Mouse (Mus musculus) bone marrow macrophage, adult 2 months (primary cell): ENCODE data around the gene Olfr220. TPM values are rescaled to one million over a fixed set of nuclear protein-coding genes. Genes with fewer than 3 reads are reported as not detected.

Experiments used
- H3K27ac ChIP-seq: 2 replicates; pipeline ENCODE4 v1.5.1; 2012; ENCODE audit warnings: low read depth, low read length; ENCODE audit not compliant: insufficient read depth
- H3K4me1 ChIP-seq: 2 replicates; pipeline ENCODE4 v1.6.1; 2012; ENCODE audit warnings: low read length; ENCODE audit not compliant: control insufficient read depth, insufficient read depth
- H3K4me3 ChIP-seq: 2 replicates; pipeline ENCODE4 v1.5.1; 2012; ENCODE audit warnings: mild to moderate bottlenecking, low read length, moderate library complexity; ENCODE audit not compliant: insufficient read depth
- CTCF ChIP-seq: IDR thresholded peaks from 2 replicates; pipeline ENCODE4 v1.5.1; 2012; ENCODE audit warnings: low read depth, mild to moderate bottlenecking, low read length, moderate library complexity
- POLR2A ChIP-seq: IDR thresholded peaks from 2 replicates; pipeline ENCODE4 v1.6.1; 2012; ENCODE audit warnings: mild to moderate bottlenecking, low read depth, low read length, borderline replicate concordance
- polyA plus RNA-seq: library from polyadenylated mRNA; stranded (reverse); fragments of >200 nt; gene quantifications from 2 replicates; pipeline ENCODE4 v1.2.4, GENCODE M21; 2012; ENCODE audit not compliant: missing spikeins, insufficient read depth, insufficient read length

Gene Olfr220
- polyA plus RNA-seq, 1 experiment = not detected

- Histone ChIP-seq H3K27ac (no peak overlapping the region), H3K4me1 (no peaks in the 10 kb centered on the region), H3K4me3 (no peak overlapping the region)
- TF ChIP-seq POLR2A (no peak), CTCF (no peak)
Measured at GRCm38 (mm10) chr1:174469736-174470135, 27.9 kb downstream of the Olfr220 start.

GRCm38 (mm10) chr1:174482567-174482966, 40.7 kb downstream of the Olfr220 start:
- Histone ChIP-seq H3K4me3 (no peak overlapping the region), H3K27ac (no peak overlapping the region), H3K4me1 (no peaks in the 10 kb centered on the region)
- TF ChIP-seq CTCF (no peak), POLR2A (no peak)

GRCm38 (mm10) chr1:174500064-174500463, 58.2 kb downstream of the Olfr220 start:
- Histone ChIP-seq H3K4me1 (no peaks in the 10 kb centered on the region), H3K4me3 (no peak overlapping the region), H3K27ac (no peak overlapping the region)
- TF ChIP-seq CTCF (no peak), POLR2A (no peak)

Other genes starting within 250 kb of the Olfr220 start
- not detected in 2 replicates for gene Olfr419, start 190.0 kb upstream of the Olfr220 start, polyA plus RNA-seq
- not detected in 2 replicates for gene Mptx1, start 111.6 kb upstream of the Olfr220 start, polyA plus RNA-seq
- gene Olfr417, start 77.0 kb upstream of the Olfr220 start, polyA plus RNA-seq = not detected in 2 replicates
- gene Olfr248, start 51.0 kb upstream of the Olfr220 start, polyA plus RNA-seq = not detected in 2 replicates
- 0.24 TPM in 1 of 2 replicates, not detected in the other for gene Olfr414, start 18.0 kb upstream of the Olfr220 start, polyA plus RNA-seq
- not detected in 2 replicates for gene Fmn2, start 59.7 kb downstream of the Olfr220 start, polyA plus RNA-seq